Mouse (Mus musculus) testis, adult 2 months (tissue): ENCODE results near the gene Cep57l1.

Source experiments
- CTCF ChIP-seq: fragments of 200-500 bp; IDR thresholded peaks from 2 replicates; pipeline ENCODE4 v1.5.1; 2012; ENCODE audit warnings: low read depth, mild to moderate bottlenecking, inconsistent platforms, low read length, moderate library complexity; ENCODE audit not compliant: control insufficient read depth, insufficient read depth, insufficient replicate concordance
- POLR2A ChIP-seq: fragments of 200-500 bp; IDR thresholded peaks from 2 replicates; pipeline ENCODE4 v1.6.1; 2012; ENCODE audit warnings: low read depth, mild to moderate bottlenecking, inconsistent platforms, low read length, moderate library complexity; ENCODE audit not compliant: control insufficient read depth

- no peak for TF ChIP-seq POLR2A
- TF ChIP-seq CTCF: no peak
Observed at GRCm38 (mm10) chr10:41829191-41829590, 19.5 kb upstream of the Cep57l1 start.
